Mouse (Mus musculus): Measurements from ENCODE around the gene Svep1. TPM values are rescaled to one million over a fixed set of nuclear protein-coding genes. Genes with fewer than 3 reads are reported as not detected.

Svep1 gene
- polyA plus RNA-seq, 1 experiment from 2014 or later = 0.22 TPM

- H3K27me3 ChIP-seq = peaks cover 12% of the 10 kb centered on the region
- ATAC-seq = no peak
- WGBS = 78% methylated on average over 5 of the region's 5 CpGs
- no peaks in the 10 kb centered on the region for H3K4me1 ChIP-seq
- H3K9ac ChIP-seq = no peak overlapping the region
- H3K27ac ChIP-seq = no peak overlapping the region
- no peaks in the 10 kb centered on the region for H3K36me3 ChIP-seq (ENCODE audit: poor library complexity, severe bottlenecking)
- H3K4me2 ChIP-seq = no peak overlapping the region
- no peak overlapping the region for H3K4me3 ChIP-seq
- no peaks in the 10 kb centered on the region for H3K9me3 ChIP-seq (replicated peaks)
Observed at GRCm38 (mm10) chr4:58127024-58127423, 79.6 kb downstream of the Svep1 start.

- Histone ChIP-seq H3K27me3 (no peaks in the 10 kb centered on the region), H3K9me3 (replicated peaks) (no peaks in the 10 kb centered on the region), H3K4me1 (peaks cover 5% of the 10 kb centered on the region; the same call in 1 of the 2 replicates), H3K4me3 (no peak overlapping the region), H3K4me2 (0 out of 2 replicates have a peak overlapping the region, but pooled peaks have one; percentile 16), H3K9ac (no peak overlapping the region), H3K27ac (no peak overlapping the region), H3K36me3 (ENCODE audit: poor library complexity, severe bottlenecking) (no peaks in the 10 kb centered on the region)
- WGBS = 23% methylated on average over 8 of the region's 8 CpGs
- no peak for ATAC-seq
Observed at GRCm38 (mm10) chr4:58115452-58115851, 91.2 kb downstream of the Svep1 start.

GRCm38 (mm10) chr4:58111008-58111407 is 95.7 kb downstream of the Svep1 start:
- WGBS = 90% methylated on average over 10 of the region's 10 CpGs
- Histone ChIP-seq H3K27ac (no peak overlapping the region), H3K9me3 (replicated peaks) (no peaks in the 10 kb centered on the region), H3K27me3 (no peaks in the 10 kb centered on the region), H3K36me3 (ENCODE audit: poor library complexity, severe bottlenecking) (no peaks in the 10 kb centered on the region), H3K4me3 (no peak overlapping the region), H3K4me1 (peaks cover 5% of the 10 kb centered on the region; the same call in 1 of the 2 replicates), H3K9ac (no peak overlapping the region), H3K4me2 (no peak overlapping the region)
- no peak for ATAC-seq

- H3K4me2 ChIP-seq = no peak overlapping the region
- no peaks in the 10 kb centered on the region for H3K4me1 ChIP-seq
- WGBS = 90% methylated on average over 6 of the region's 6 CpGs
- H3K36me3 ChIP-seq (ENCODE audit: poor library complexity, severe bottlenecking) = no peaks in the 10 kb centered on the region
- H3K27ac ChIP-seq = no peak overlapping the region
- no peak overlapping the region for H3K4me3 ChIP-seq
- no peak for ATAC-seq
- H3K27me3 ChIP-seq = no peaks in the 10 kb centered on the region
- no peaks in the 10 kb centered on the region for H3K9me3 ChIP-seq (replicated peaks)
- H3K9ac ChIP-seq = no peak overlapping the region
Observed at GRCm38 (mm10) chr4:58109793-58110192, 96.9 kb downstream of the Svep1 start.

GRCm38 (mm10) chr4:58108364-58108763 is 98.3 kb downstream of the Svep1 start:
- ATAC-seq = no peak
- 90% methylated on average over 3 of the region's 3 CpGs for WGBS
- H3K36me3 ChIP-seq (ENCODE audit: poor library complexity, severe bottlenecking) = no peaks in the 10 kb centered on the region
- H3K4me2 ChIP-seq = no peak overlapping the region
- H3K4me3 ChIP-seq = no peak overlapping the region
- H3K9me3 ChIP-seq (replicated peaks) = no peaks in the 10 kb centered on the region
- no peaks in the 10 kb centered on the region for H3K4me1 ChIP-seq
- no peak overlapping the region for H3K27ac ChIP-seq
- H3K9ac ChIP-seq = no peak overlapping the region
- no peaks in the 10 kb centered on the region for H3K27me3 ChIP-seq

- H3K4me2 ChIP-seq = no peak overlapping the region
- no peaks in the 10 kb centered on the region for H3K27me3 ChIP-seq
- H3K9me3 ChIP-seq (replicated peaks) = no peaks in the 10 kb centered on the region
- H3K4me3 ChIP-seq = no peak overlapping the region
- no peaks in the 10 kb centered on the region for H3K4me1 ChIP-seq
- 92% methylated on average over 9 of the region's 9 CpGs for WGBS
- no peak for ATAC-seq
- H3K36me3 ChIP-seq (ENCODE audit: poor library complexity, severe bottlenecking) = no peaks in the 10 kb centered on the region
- no peak overlapping the region for H3K9ac ChIP-seq
- no peak overlapping the region for H3K27ac ChIP-seq
Observed at GRCm38 (mm10) chr4:58097732-58098131, 108.9 kb downstream of the Svep1 start.

GRCm38 (mm10) chr4:58086738-58087137 is 119.9 kb downstream of the Svep1 start:
- no peak overlapping the region for H3K27ac ChIP-seq
- H3K9me3 ChIP-seq (replicated peaks) = no peaks in the 10 kb centered on the region
- ATAC-seq = no peak
- no peak overlapping the region for H3K4me2 ChIP-seq
- H3K27me3 ChIP-seq = no peaks in the 10 kb centered on the region
- no peaks in the 10 kb centered on the region for H3K36me3 ChIP-seq (ENCODE audit: poor library complexity, severe bottlenecking)
- 97% methylated on average over 1 of the region's 1 CpGs for WGBS
- no peak overlapping the region for H3K9ac ChIP-seq
- H3K4me1 ChIP-seq = no peaks in the 10 kb centered on the region
- H3K4me3 ChIP-seq = no peak overlapping the region

- 84% methylated on average over 4 of the region's 4 CpGs for WGBS
- no peak overlapping the region for H3K4me3 ChIP-seq
- H3K27ac ChIP-seq = no peak overlapping the region
- no peak overlapping the region for H3K9ac ChIP-seq
- H3K36me3 ChIP-seq (ENCODE audit: poor library complexity, severe bottlenecking) = no peaks in the 10 kb centered on the region
- H3K4me1 ChIP-seq = no peaks in the 10 kb centered on the region
- no peak for ATAC-seq
- no peaks in the 10 kb centered on the region for H3K9me3 ChIP-seq (replicated peaks)
- H3K27me3 ChIP-seq = no peaks in the 10 kb centered on the region
- H3K4me2 ChIP-seq = no peak overlapping the region
Observed at GRCm38 (mm10) chr4:58086151-58086550, 120.5 kb downstream of the Svep1 start.

- H3K27ac ChIP-seq = no peak overlapping the region
- no peak overlapping the region for H3K4me3 ChIP-seq
- H3K9ac ChIP-seq = no peak overlapping the region
- no peaks in the 10 kb centered on the region for H3K4me1 ChIP-seq
- 91% methylated on average over 3 of the region's 3 CpGs for WGBS
- H3K27me3 ChIP-seq = no peaks in the 10 kb centered on the region
- H3K4me2 ChIP-seq = no peak overlapping the region
- ATAC-seq = no peak
- no peaks in the 10 kb centered on the region for H3K36me3 ChIP-seq (ENCODE audit: poor library complexity, severe bottlenecking)
- H3K9me3 ChIP-seq (replicated peaks) = no peaks in the 10 kb centered on the region
Observed at GRCm38 (mm10) chr4:58085340-58085739, 121.3 kb downstream of the Svep1 start.

GRCm38 (mm10) chr4:58084155-58084554 is 122.5 kb downstream of the Svep1 start:
- no peak overlapping the region for H3K9ac ChIP-seq
- no peak for ATAC-seq
- peaks cover 3% of the 10 kb centered on the region; the same call in 1 of the 2 replicates for H3K4me1 ChIP-seq
- no peaks in the 10 kb centered on the region for H3K9me3 ChIP-seq (replicated peaks)
- WGBS = 96% methylated on average over 5 of the region's 5 CpGs
- no peak overlapping the region for H3K27ac ChIP-seq
- H3K4me2 ChIP-seq = no peak overlapping the region
- no peaks in the 10 kb centered on the region for H3K36me3 ChIP-seq (ENCODE audit: poor library complexity, severe bottlenecking)
- no peak overlapping the region for H3K4me3 ChIP-seq
- H3K27me3 ChIP-seq = no peaks in the 10 kb centered on the region

- no peak overlapping the region for H3K9ac ChIP-seq
- no peak overlapping the region for H3K27ac ChIP-seq
- H3K27me3 ChIP-seq = no peaks in the 10 kb centered on the region
- no peak overlapping the region for H3K4me3 ChIP-seq
- H3K4me2 ChIP-seq = no peak overlapping the region
- ATAC-seq = peak; percentile 60; the same call in 1 of the 2 replicates
- 10% methylated on average over 5 of the region's 5 CpGs for WGBS
- no peaks in the 10 kb centered on the region for H3K36me3 ChIP-seq (ENCODE audit: poor library complexity, severe bottlenecking)
- H3K9me3 ChIP-seq (replicated peaks) = no peaks in the 10 kb centered on the region
- peaks cover 3% of the 10 kb centered on the region; the same call in 1 of the 2 replicates for H3K4me1 ChIP-seq
Observed at GRCm38 (mm10) chr4:58082588-58082987, 124.1 kb downstream of the Svep1 start.

- H3K9ac ChIP-seq = no peak overlapping the region
- peak; percentile 61 for ATAC-seq
- H3K4me2 ChIP-seq = peak overlapping the region; percentile 45
- WGBS = 12% methylated on average over 10 of the region's 10 CpGs
- no peaks in the 10 kb centered on the region for H3K9me3 ChIP-seq (replicated peaks)
- H3K27me3 ChIP-seq = no peaks in the 10 kb centered on the region
- H3K4me3 ChIP-seq = peak overlapping the region; percentile 20
- H3K36me3 ChIP-seq (ENCODE audit: poor library complexity, severe bottlenecking) = no peaks in the 10 kb centered on the region
- peaks cover 3% of the 10 kb centered on the region; the same call in 1 of the 2 replicates for H3K4me1 ChIP-seq
- no peak overlapping the region for H3K27ac ChIP-seq
Observed at GRCm38 (mm10) chr4:58079631-58080030, 127.0 kb downstream of the Svep1 start.

- 69% methylated on average over 6 of the region's 6 CpGs for WGBS
- Histone ChIP-seq H3K27ac (no peak overlapping the region), H3K36me3 (ENCODE audit: poor library complexity, severe bottlenecking) (no peaks in the 10 kb centered on the region), H3K9ac (no peak overlapping the region), H3K4me2 (no peak overlapping the region), H3K27me3 (no peaks in the 10 kb centered on the region), H3K9me3 (replicated peaks) (no peaks in the 10 kb centered on the region), H3K4me3 (no peak overlapping the region), H3K4me1 (peaks cover 3% of the 10 kb centered on the region; the same call in 1 of the 2 replicates)
- no peak for ATAC-seq
Observed at GRCm38 (mm10) chr4:58077950-58078349, 128.7 kb downstream of the Svep1 start.

All from forebrain, embryonic 13.5 days (tissue).